ENCODE assay signal across 13 mouse cellular contexts in the genomic region with DNA sequence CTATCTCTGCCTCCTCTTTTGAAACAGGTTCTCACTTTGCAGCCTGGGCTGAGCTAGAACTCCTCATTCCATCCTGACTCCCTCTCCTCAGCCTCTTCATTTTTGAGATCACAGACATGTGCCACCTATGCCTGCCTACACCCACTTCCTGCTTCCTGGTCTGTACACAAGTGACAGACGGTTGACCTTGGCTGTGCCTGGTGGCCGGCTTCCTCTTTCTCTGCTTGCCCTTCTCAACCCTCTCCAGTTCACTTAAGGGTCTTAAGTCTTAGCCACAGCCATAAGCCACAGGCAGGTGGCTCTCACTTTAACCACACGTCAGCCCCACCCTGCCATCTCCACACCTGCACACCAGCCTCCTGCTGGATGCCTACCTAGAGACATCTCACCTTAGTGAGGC. TPM values are rescaled to one million over a fixed set of nuclear protein-coding genes. Genes with fewer than 3 reads are reported as not detected.
DNase-seq lines count a peak whose midpoint lies in the region; ATAC-seq and TF ChIP-seq lines count a peak whose summit lies in the region.
"Had no signal": no experiment of that assay in that cellular context is flagged by ENCODE, and none has a peak within 500 bp of the region (broad histone marks: within the 10 kb centered on the region; RNA-seq: fewer than 3 reads in every experiment).

No protein-coding gene starts in this region.

- peak; percentile 13; the same call in 1 of the 2 replicates for TF ChIP-seq CTCF in bone marrow, adult 2 months (IDR thresholded peaks at IDR 0.05; ENCODE audit: control insufficient read depth, insufficient read depth, low read length)
- no peak for TF ChIP-seq CTCF in intestine, postnatal 0 days (IDR thresholded peaks at IDR 0.05; ENCODE audit: low read depth)

- 0% methylated on average over 3 of the region's 3 CpGs for WGBS in bone marrow, adult 2 months
- whole genome bisulfite sequencing in intestine, embryonic 16.5 days = 53% methylated on average over 3 of the region's 3 CpGs
- WGBS in hindbrain, embryonic 13.5 days = 78% methylated on average over 3 of the region's 3 CpGs
- 42% methylated on average over 3 of the region's 3 CpGs for WGBS in intestine, postnatal 0 days

- ATAC-seq in intestine, embryonic 16.5 days = no peak
- no peak for ATAC-seq in hindbrain, embryonic 13.5 days (ENCODE audit: low FRiP score)
- ATAC-seq in intestine, postnatal 0 days = no peak

- DNase-seq in B cell, adult 2 months = peak; percentile 63 to 69
- DNase-seq in lung, postnatal 25 days (ENCODE audit: low spot score) = peak; percentile 60
- peak; percentile 85 to 86 for DNase-seq in spleen, postnatal 36 days (ENCODE audit: low spot score in 2 of 2)
- no peak for DNase-seq in left cerebral cortex, adult 8-10 months (ENCODE audit: low spot score in 2 of 2)
- DNase-seq: gastrocnemius, postnatal 10 days; kidney, adult 2 months; left cerebral cortex, postnatal 4 days had no signal

- H3K4me3 ChIP-seq in bone marrow, adult 2 months (replicated peaks; ENCODE audit: control insufficient read depth, low read depth, low read length) = peak overlapping the region; percentile 13
- H3K4me3 ChIP-seq in intestine, embryonic 16.5 days (ENCODE audit: low read length) = no peak overlapping the region
- no peak overlapping the region for H3K4me3 ChIP-seq in hindbrain, embryonic 13.5 days
- H3K4me3 ChIP-seq in intestine, postnatal 0 days (ENCODE audit: low read depth, low read length) = no peak overlapping the region
- H3K4me3 ChIP-seq: forebrain, embryonic 10.5 days; neural tube, embryonic 13.5 days had no signal

- no peak overlapping the region for H3K9ac ChIP-seq in intestine, embryonic 16.5 days (ENCODE audit: low read depth, low read length)
- H3K9ac ChIP-seq in hindbrain, embryonic 13.5 days = no peak overlapping the region
- H3K9ac ChIP-seq in intestine, postnatal 0 days (ENCODE audit: low read depth, low read length) = no peak overlapping the region
- H3K9ac ChIP-seq: neural tube, embryonic 13.5 days had no signal

- H3K27me3 ChIP-seq in intestine, embryonic 16.5 days (replicated peaks; ENCODE audit: control insufficient read depth, insufficient read depth, low read length) = no peaks in the 10 kb centered on the region
- H3K27me3 ChIP-seq in hindbrain, embryonic 13.5 days = peaks cover 10% of the 10 kb centered on the region; the same call in 1 of the 2 replicates
- no peaks in the 10 kb centered on the region for H3K27me3 ChIP-seq in intestine, postnatal 0 days (replicated peaks; ENCODE audit: control insufficient read depth, insufficient read depth, low read length)
- H3K27me3 ChIP-seq: neural tube, embryonic 13.5 days had no signal

- H3K27ac ChIP-seq in bone marrow, adult 2 months (ENCODE audit: control insufficient read depth, insufficient read depth, low read depth, low read length, poor library complexity) = peak overlapping the region; percentile 93
- H3K27ac ChIP-seq in intestine, embryonic 16.5 days (ENCODE audit: low read length) = no peak overlapping the region
- H3K27ac ChIP-seq in hindbrain, embryonic 13.5 days = no peak overlapping the region
- no peak overlapping the region for H3K27ac ChIP-seq in intestine, postnatal 0 days (ENCODE audit: low read depth, low read length)
- H3K27ac ChIP-seq: forebrain, embryonic 10.5 days; neural tube, embryonic 13.5 days had no signal

- no peak overlapping the region for H3K4me2 ChIP-seq in intestine, embryonic 16.5 days (ENCODE audit: low read depth, low read length)
- H3K4me2 ChIP-seq in hindbrain, embryonic 13.5 days = no peak overlapping the region
- no peak overlapping the region for H3K4me2 ChIP-seq in intestine, postnatal 0 days (replicated peaks; ENCODE audit: low read depth)
- H3K4me2 ChIP-seq: neural tube, embryonic 13.5 days had no signal

- no peaks in the 10 kb centered on the region for H3K36me3 ChIP-seq in intestine, embryonic 16.5 days (ENCODE audit: control insufficient read depth, insufficient read depth, low read length)
- no peaks in the 10 kb centered on the region for H3K36me3 ChIP-seq in hindbrain, embryonic 13.5 days
- no peaks in the 10 kb centered on the region for H3K36me3 ChIP-seq in intestine, postnatal 0 days (ENCODE audit: control insufficient read depth, insufficient read depth)
- H3K36me3 ChIP-seq: forebrain, embryonic 10.5 days; neural tube, embryonic 13.5 days had no signal

- TF ChIP-seq POLR2A in bone marrow, adult 2 months (IDR thresholded peaks at IDR 0.05; ENCODE audit: borderline replicate concordance, control insufficient read depth, low read depth, low read length) = no peak

- no peaks in the 10 kb centered on the region for H3K9me3 ChIP-seq in intestine, embryonic 16.5 days (ENCODE audit: control insufficient read depth, low read length)
- H3K9me3 ChIP-seq in hindbrain, embryonic 13.5 days = no peaks in the 10 kb centered on the region
- no peaks in the 10 kb centered on the region for H3K9me3 ChIP-seq in intestine, postnatal 0 days (ENCODE audit: control insufficient read depth)
- H3K9me3 ChIP-seq: forebrain, embryonic 10.5 days; neural tube, embryonic 13.5 days had no signal

- H3K4me1 ChIP-seq in bone marrow, adult 2 months (ENCODE audit: control insufficient read depth, insufficient read depth, low read length) = peaks cover 8% of the 10 kb centered on the region; the same call in 1 of the 2 replicates
- H3K4me1 ChIP-seq in intestine, embryonic 16.5 days (ENCODE audit: control insufficient read depth, insufficient read depth, low read length) = no peaks in the 10 kb centered on the region
- H3K4me1 ChIP-seq in hindbrain, embryonic 13.5 days (replicated peaks) = no peaks in the 10 kb centered on the region
- no peaks in the 10 kb centered on the region for H3K4me1 ChIP-seq in intestine, postnatal 0 days (replicated peaks; ENCODE audit: control insufficient read depth, insufficient read depth, low read length)
- H3K4me1 ChIP-seq: forebrain, embryonic 10.5 days; neural tube, embryonic 13.5 days had no signal

RNA-seq across cellular contexts. Expression of gene Ncf4, which starts 3.8 kb away (rescaled TPM):
- 131 and 294 TPM in 2 replicates for polyA plus RNA-seq in bone marrow, adult 2 months (2011; ENCODE audit: insufficient read depth, insufficient read length, low replicate concordance, missing spikeins)
- polyA plus RNA-seq in intestine, embryonic 16.5 days (2015; fragmentation: Nextera tagmentation; extraction: Ambion mirVana) = 4.2 and 5.6 TPM in 2 replicates
- 1.5 and 2.2 TPM in 2 replicates for polyA plus RNA-seq in hindbrain, embryonic 13.5 days (2015; fragmentation: Nextera tagmentation; extraction: Ambion mirVana)
- polyA plus RNA-seq in intestine, postnatal 0 days (2015; fragmentation: Nextera tagmentation; extraction: Ambion mirVana) = 2.5 and 2.8 TPM in 2 replicates
- 1 to 10 TPM; 1.1 to 3.3 (median 1.5) TPM for total RNA-seq in left cerebral cortex, adult 8-10 months (2022)

RNA-seq across cellular contexts. Expression of gene Pvalb, which starts 42.2 kb away (rescaled TPM):
- 2.0 and 11.3 TPM in 2 replicates for polyA plus RNA-seq in bone marrow, adult 2 months (2011; ENCODE audit: insufficient read depth, insufficient read length, low replicate concordance, missing spikeins)
- not detected in 2 replicates for polyA plus RNA-seq in intestine, embryonic 16.5 days (2015; fragmentation: Nextera tagmentation; extraction: Ambion mirVana)
- polyA plus RNA-seq in hindbrain, embryonic 13.5 days (2015; fragmentation: Nextera tagmentation; extraction: Ambion mirVana) = 6.7 and 13.6 TPM in 2 replicates
- not detected in 2 replicates for polyA plus RNA-seq in intestine, postnatal 0 days (2015; fragmentation: Nextera tagmentation; extraction: Ambion mirVana)
- total RNA-seq in left cerebral cortex, adult 8-10 months (2022) = 100 to 1,000 TPM; 101 to 113 (median 102) TPM
- polyA plus RNA-seq: forebrain, embryonic 10.5 days had no signal

RNA-seq across cellular contexts. Expression of gene Csf2rb2, which starts 57.1 kb away (rescaled TPM):
- polyA plus RNA-seq in bone marrow, adult 2 months (2011; ENCODE audit: insufficient read depth, insufficient read length, low replicate concordance, missing spikeins) = 1.6 and 5.3 TPM in 2 replicates
- polyA plus RNA-seq in intestine, embryonic 16.5 days (2015; fragmentation: Nextera tagmentation; extraction: Ambion mirVana) = 0.24 and 0.32 TPM in 2 replicates
- 0.06 and 0.21 TPM in 2 replicates for polyA plus RNA-seq in hindbrain, embryonic 13.5 days (2015; fragmentation: Nextera tagmentation; extraction: Ambion mirVana)
- polyA plus RNA-seq in intestine, postnatal 0 days (2015; fragmentation: Nextera tagmentation; extraction: Ambion mirVana) = 0.31 and 0.42 TPM in 2 replicates
- total RNA-seq in left cerebral cortex, adult 8-10 months (2022) = 1 to 10 TPM in 2 of 4 experiments, under 1 TPM in 2; 0.27 to 3.0 (median 1.2) TPM

Comparison
In these comparisons a context has a peak if more than half of its experiments do, and no peak if none do; other contexts are left out.
1. DNase-seq: peak in B cell, adult 2 months (2 of 2), lung, postnatal 25 days (single experiment) and spleen, postnatal 36 days (2 of 2); none in left cerebral cortex, adult 8-10 months (0 of 2).
2. RNA of gene Ncf4, which starts 3.8 kb away (polyA plus RNA-seq): 131 to 294 TPM in bone marrow, adult 2 months; 4.2 to 5.6 TPM in intestine, embryonic 16.5 days, 2.5 to 2.8 TPM in intestine, postnatal 0 days and 1.5 to 2.2 TPM in hindbrain, embryonic 13.5 days; every median in the first group is over 10 times any median in the second.